Mouse (Mus musculus) thymus, adult 2 months (tissue): ENCODE measurements around the gene Cilp.

Experiments
- CTCF ChIP-seq: fragments of 200-500 bp; IDR thresholded peaks from 2 replicates; pipeline ENCODE4 v1.5.1; 2012; ENCODE audit warnings: mild to moderate bottlenecking, control low read depth, low read length, moderate library complexity, borderline replicate concordance; ENCODE audit not compliant: control insufficient read depth, poor library complexity, insufficient read depth; ENCODE audit errors: extremely low read depth
- POLR2A ChIP-seq: fragments of 200-500 bp; IDR thresholded peaks from 2 replicates; pipeline ENCODE4 v1.6.1; 2012; ENCODE audit warnings: mild to moderate bottlenecking, low read length, control low read depth, moderate library complexity; ENCODE audit not compliant: control insufficient read depth, poor library complexity, insufficient read depth; ENCODE audit errors: extremely low read depth

DNA sequence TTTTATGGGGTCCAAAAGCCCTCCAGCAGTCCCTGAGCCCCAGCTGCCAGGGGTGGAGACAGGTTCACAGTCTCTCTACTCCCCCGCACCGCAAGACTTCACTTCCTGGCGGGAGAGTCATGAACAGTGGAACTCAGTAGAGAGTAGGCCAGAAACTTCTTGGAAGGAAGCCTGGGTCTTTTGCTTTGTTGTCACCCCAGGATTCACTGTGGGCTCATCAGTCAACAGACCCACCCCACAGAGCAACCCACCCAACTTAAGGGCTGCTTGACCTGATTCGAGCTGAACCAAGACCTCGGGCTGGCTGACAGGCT lies 16.6 kb upstream of the Cilp start:
- TF ChIP-seq POLR2A: no peak
- no peak for TF ChIP-seq CTCF
